Mouse (Mus musculus) A20 (cell line): ENCODE data around the gene Gm10974.

Experiments
- DNase-seq: peaks from one replicate; pipeline ENCODE4 v3.0.0-alpha.2; 2011; ENCODE audit warnings: low read depth, low spot score

Gm10974 gene

GRCm38 (mm10) chr7:66359044-66359443 is 6.7 kb upstream of the Gm10974 start:
- DNase-seq: no peak

GRCm38 (mm10) chr7:66364491-66364890 is 1.2 kb upstream of the Gm10974 start:
- DNase-seq: no peak

- no peak for DNase-seq
Observed at GRCm38 (mm10) chr7:66365411-66365810, 294 bp upstream of the Gm10974 start.

- peak; percentile 67 for DNase-seq
Observed at GRCm38 (mm10) chr7:66369071-66369933, 3.6 kb downstream of the Gm10974 start.

GRCm38 (mm10) chr7:66369934-66370445 is 4.3 kb downstream of the Gm10974 start:
- no peak for DNase-seq

GRCm38 (mm10) chr7:66370970-66371369 is 5.3 kb downstream of the Gm10974 start:
- DNase-seq: no peak

- DNase-seq: no peak
Observed at GRCm38 (mm10) chr7:66373391-66373790, 7.7 kb downstream of the Gm10974 start.

- DNase-seq: no peak
Observed at GRCm38 (mm10) chr7:66375736-66376135, 10.0 kb downstream of the Gm10974 start.

GRCm38 (mm10) chr7:66376560-66376959 is 10.9 kb downstream of the Gm10974 start:
- no peak for DNase-seq

- peak; percentile 81 for DNase-seq
Observed at GRCm38 (mm10) chr7:66384213-66384612, 18.5 kb downstream of the Gm10974 start.

- DNase-seq: peak; percentile 73
Observed at GRCm38 (mm10) chr7:66384891-66385290, 19.2 kb downstream of the Gm10974 start.

GRCm38 (mm10) chr7:66385826-66386225 is 20.1 kb downstream of the Gm10974 start:
- peak; percentile 90 for DNase-seq

GRCm38 (mm10) chr7:66386411-66386810 is 20.7 kb downstream of the Gm10974 start:
- DNase-seq: peak; percentile 71

GRCm38 (mm10) chr7:66387419-66387812 is 21.7 kb downstream of the Gm10974 start:
- DNase-seq: no peak

- DNase-seq: peak; percentile 91
Observed at GRCm38 (mm10) chr7:66387813-66388521, 22.3 kb downstream of the Gm10974 start, which contains the start of gene Lrrk1. Gene Lrrk1, minus strand, starts transcription at chr7:66388350.

- peak; percentile 93 for DNase-seq
Observed at GRCm38 (mm10) chr7:66388621-66389532, 23.2 kb downstream of the Gm10974 start.

GRCm38 (mm10) chr7:66397288-66397687 is 31.6 kb downstream of the Gm10974 start:
- no peak for DNase-seq

- DNase-seq: no peak
Observed at GRCm38 (mm10) chr7:66401605-66402004, 35.9 kb downstream of the Gm10974 start.

GRCm38 (mm10) chr7:66402876-66403275 is 37.2 kb downstream of the Gm10974 start:
- DNase-seq: no peak

GRCm38 (mm10) chr7:66404141-66404540 is 38.4 kb downstream of the Gm10974 start:
- DNase-seq: no peak

- DNase-seq: no peak
Observed at GRCm38 (mm10) chr7:66404802-66405201, 39.1 kb downstream of the Gm10974 start.
